Mouse (Mus musculus): ENCODE data around the gene Syn3.

The Syn3 gene

DNA sequence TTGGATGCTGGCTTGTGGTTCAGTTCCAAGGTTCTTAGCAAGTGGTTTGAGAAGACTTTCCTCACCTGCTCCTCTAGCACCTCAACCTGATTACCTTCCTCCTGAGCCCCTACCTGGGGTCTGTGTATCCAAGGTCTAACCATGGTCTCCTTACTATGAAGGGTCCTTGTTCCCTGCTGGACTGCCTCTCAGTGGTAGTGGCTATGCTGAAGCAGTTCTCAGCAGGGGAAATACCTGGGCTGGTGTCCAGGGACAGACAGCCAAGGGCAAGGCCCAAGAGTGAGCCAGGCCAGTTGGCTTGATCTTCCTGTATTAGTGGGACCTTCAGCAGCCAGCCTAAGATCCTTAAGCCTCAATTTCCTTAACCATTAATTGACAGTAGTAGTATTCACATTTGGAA, 294.8 kb downstream of the Syn3 start:
- no peak for DNase-seq (ENCODE audit: extremely low spot score)

DNA sequence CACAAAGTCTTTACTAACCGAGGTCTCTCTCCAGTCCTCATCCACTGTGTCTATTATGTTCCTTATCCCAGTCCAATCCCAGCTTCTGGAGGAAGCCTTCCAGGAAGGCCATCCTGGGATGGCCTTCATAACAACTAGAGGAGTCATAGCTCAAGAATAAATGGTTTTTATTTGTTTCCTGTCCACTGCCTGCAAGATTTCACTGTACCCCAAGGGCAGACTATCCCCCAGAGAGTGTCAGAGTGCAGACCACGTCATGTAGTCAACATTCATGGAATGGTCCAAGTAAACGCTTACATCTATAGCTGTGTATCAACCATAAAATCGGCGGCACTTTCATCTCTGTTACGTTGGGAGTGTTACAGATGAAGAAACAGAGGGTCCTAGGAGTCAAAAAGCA, 295.5 kb downstream of the Syn3 start:
- DNase-seq (ENCODE audit: extremely low spot score) = no peak

DNA sequence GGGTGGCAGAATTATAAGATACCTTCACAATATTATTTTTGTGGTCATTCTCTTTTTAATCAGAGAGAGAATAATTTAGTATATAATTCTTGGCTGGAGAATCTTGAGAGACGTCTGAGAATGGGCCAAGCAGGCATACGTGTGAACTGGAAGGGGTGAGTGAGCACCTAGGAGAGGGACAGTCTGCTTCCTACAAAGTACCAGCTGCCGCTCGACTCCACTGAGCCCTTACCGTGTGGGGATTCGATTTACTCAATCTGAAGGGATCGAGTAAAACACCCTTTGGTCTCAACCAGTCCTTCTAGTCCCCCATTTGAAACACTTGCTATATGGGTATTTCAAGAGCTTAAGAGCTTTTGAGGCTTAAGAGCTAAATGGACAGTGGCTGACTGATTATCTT, 296.9 kb downstream of the Syn3 start:
- DNase-seq (ENCODE audit: extremely low spot score) = no peak

DNA sequence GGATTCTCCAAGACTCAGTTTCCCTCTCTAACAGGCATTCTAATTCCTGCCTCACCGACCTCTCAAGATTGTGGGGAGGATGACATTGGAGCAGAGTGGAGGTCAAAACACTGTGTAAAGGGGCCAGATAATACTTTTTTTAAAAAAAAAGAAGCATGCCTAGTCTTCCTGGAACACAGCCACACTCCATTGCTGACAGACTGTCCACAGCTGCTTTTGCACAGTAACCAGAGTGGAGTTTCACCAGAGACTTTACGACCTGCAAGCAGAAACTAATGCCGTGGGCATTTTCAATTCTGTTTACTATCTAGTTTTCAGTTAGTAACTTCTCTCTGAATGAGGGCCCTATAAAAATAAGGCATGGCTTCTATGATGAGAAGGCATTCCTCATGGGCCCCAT, 297.7 kb downstream of the Syn3 start:
- DNase-seq (ENCODE audit: extremely low spot score) = no peak

DNA sequence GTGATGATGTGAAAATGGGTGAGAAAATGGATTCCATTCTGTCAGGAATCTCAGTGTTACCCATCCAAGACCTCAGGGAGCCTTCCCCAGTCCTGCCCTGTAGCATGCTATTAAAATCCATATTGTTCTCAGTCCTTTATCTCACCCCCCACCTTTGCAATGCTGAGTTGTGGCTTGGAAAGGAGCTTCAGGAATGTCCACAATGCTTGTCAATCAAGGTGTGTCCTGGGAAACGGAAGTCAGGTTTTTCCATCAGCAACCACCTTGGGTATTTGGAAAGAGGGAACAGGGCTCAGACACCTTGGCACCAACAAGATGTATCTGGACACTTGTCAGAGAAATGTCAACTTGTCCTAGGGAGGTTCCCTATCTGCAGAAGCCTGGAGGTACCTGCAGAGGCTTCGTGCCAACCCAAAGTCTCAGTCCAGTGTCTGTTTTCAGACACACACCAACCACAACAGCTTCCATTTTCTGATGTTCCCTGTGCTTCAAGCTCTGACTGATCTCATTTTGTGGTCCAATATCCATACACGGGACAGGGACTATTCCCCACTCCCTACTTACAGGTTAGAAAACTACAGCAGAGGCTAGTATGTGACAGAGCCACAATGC, 302.2 kb downstream of the Syn3 start:
- no peak for DNase-seq (ENCODE audit: extremely low spot score)

DNA sequence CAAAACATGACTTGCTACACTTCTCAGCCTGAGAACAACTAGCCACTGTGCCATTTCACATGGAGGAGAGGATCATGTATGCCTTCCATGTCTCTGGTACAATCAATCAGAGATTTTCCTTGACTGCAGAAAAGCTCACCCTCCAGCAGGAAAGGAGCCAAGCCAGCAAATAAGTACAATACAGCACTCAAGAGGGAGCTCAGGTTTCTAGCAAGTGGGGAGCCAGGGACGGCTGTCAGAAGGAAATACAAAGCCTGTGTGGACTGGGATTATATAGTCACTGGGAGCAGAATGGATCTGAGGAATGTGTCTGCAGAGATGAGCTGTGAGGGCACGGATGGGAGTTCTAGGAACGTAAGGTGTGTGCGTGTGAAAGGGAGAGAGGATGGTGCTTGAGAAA, 304.0 kb downstream of the Syn3 start:
- DNase-seq (ENCODE audit: extremely low spot score) = no peak

DNA sequence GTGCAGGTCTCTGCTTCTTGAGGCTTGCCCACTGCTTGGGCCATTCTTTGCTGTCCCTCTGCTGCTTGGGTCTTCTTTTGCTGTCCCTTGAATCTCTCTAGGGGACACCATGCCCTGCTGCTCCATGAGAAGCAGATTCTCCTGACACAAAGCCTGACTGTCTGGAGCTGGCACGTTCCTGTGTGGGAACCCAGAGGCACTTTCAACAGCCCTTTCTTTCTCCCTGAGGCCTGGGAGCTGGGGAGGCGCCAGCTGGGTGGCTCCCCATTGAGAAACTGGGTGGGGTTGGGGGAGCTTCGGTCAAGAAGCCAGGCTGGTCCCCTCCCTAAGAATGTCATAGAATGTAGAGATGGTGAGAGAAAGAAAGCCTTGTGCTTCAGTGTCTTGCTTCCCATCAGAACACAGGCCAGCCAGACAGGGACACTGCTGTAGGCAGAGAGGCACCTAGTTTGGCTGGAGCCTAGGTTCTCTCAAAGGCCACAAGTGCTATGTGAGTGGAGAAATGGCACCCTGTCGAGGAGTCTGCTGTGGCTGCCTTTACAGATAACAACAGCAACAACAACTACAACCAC, 304.7 kb downstream of the Syn3 start:
- no peak for DNase-seq (ENCODE audit: extremely low spot score)

DNA sequence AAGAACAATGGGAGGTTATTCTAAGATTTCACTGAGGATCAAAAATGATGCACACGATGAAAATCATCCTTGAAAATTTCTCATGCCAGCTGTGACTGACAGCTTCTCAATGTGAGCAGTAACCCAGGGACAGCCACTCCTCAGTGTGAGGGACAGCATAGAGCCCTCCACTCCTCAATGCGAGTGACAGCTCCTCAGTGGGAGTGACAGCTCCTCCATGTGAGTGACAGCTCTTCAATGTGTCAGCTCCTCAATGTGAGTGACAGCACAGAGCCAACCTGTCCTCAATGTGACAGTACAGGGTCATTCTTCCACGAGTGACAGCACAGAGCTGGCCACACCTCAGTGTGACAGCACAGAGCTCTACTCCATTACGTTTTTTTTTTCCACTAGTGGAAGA, 310.1 kb downstream of the Syn3 start:
- DNase-seq (ENCODE audit: extremely low spot score) = no peak

DNA sequence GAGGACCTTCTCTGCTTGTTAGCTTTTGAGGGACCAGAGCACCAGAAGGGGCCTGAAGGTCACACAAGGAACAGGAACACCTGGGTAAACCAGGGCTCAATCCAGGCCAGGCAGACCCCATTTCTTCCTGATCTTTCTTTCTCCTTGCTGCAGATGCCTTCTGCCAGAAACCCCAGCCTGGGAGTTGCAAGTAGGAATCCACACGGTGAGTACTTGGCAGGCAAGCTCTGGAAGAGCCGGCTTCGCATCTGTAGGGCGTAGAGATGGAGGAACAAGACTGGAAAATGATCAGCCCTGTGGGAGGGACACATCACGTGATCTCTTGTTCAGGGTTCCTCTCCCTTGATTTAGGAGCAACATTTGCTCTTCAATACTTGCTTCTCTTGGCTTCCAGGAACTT, 310.8 kb downstream of the Syn3 start:
- no peak for DNase-seq (ENCODE audit: extremely low spot score)

DNA sequence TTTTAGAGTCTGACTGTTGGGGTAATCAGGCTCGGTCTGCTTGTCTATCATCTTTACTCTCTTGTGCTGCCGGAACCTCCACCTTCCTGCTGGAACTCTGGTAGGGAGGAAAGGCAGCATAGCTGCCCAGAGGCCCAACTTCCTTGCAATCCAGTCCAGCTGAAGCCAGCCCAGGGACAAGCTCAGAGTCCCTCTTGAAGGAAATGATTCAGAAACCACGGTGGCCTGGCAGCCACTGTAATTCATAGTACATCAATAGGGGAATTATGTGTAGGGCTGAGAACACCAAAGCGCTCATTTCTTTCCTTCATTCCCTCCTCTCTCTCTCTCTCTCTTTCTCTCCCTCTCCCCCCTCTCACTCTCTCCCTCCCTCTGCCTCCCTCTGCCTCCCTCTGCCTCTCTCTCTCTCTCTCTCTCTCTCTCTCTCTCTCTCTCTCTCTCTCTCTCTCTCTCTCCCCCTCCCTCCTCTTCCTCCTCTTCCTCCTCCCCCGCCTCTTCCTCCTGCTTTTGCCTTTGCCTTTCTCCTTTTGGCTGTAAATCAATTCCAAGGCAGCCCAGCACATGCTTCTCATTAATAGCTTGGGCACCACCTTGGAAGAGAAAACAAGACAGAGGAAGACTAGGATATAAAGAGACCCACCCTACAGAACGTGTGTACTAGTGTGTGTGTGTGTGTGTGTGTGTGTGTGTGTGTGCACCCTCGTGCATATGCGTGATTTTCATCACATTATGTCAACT, 315.4 kb downstream of the Syn3 start:
- DNase-seq (ENCODE audit: extremely low spot score) = no peak

DNA sequence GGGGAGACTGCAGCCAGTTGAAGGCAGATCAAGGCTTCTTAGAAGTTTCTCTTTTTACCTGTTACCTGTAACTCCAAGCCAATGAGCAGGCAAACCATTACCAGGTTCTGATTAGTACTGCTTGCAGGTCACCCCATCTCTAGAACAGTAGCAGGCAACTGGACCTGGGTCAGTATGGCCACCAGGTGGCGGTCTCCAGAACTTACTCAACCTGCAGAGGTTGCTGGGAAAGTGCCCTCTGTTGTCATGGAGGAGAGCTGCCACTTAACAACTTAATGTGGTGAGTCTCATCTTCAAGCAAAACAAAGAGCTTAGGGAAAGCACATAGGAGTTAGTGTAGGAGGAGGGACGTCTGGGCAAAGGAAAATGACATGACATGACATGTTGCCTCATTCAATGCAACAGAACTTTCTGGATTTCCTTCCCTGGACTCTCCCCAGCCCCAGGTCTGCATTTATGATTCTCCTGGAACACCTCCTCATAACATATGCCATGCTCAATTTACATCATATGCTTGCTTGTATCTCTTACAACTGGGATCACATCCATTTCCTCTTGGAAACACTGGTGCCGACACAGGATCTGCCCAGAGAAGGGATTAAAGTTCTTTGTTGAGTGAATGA, 316.4 kb downstream of the Syn3 start:
- DNase-seq (ENCODE audit: extremely low spot score) = peak; percentile 38

DNA sequence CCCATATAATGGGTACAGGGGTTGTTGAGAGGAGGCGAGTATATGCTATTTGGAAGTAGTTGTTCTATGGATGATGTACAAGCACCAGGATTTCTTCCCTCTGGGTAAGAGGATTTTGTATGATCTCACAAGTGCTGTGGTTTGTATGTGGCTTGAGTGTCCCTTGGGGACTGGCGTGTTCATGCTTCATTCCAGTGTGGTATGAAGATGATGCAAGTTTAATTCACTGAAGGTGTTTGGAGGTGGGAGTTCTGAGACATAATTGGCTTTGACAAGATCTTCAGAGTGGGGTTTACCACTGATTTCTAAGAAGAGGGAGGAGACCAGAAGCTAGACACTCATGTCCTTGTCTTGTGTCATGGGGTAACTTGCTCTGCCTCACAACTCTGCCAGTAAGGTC, 322.3 kb downstream of the Syn3 start:
- DNase-seq (ENCODE audit: extremely low spot score) = no peak

DNA sequence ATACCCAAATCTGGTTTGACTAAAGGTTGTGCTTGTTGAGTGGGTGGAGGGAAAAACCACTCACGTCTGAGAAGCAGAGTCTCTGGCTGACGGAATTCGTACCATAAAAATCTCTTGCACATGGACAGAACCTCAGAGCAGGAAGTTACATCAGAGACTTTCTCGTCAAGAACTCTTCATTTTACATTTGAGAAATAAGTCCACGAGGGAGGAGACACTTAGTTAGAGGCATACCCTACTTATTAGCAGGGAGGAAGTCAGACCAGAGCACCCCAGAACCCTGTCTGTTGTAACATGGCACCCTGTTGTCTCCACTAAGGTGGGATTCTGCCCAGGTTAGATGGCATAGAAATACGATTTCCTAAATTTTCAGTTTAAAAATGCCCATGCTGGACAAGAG, 324.7 kb downstream of the Syn3 start:
- no peak for DNase-seq (ENCODE audit: extremely low spot score)

DNA sequence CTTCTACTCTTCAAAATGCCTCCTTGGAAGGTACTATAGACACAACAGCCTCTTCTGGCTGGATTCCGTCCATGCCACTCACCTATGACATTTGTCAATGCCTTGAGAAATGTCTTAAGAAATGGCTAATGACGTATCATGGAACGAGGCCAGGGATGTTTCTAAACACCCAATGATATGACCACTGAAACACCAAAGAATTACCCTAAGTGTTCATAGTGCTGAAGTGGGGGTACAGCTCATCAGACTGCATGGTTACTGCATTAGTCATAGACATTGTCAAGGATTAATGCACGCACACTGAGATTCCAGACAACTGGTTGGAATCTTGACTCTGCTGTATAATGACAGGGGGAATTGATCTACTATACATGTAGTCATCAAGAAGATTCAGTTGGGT, 325.4 kb downstream of the Syn3 start:
- no peak for DNase-seq (ENCODE audit: extremely low spot score)

DNA sequence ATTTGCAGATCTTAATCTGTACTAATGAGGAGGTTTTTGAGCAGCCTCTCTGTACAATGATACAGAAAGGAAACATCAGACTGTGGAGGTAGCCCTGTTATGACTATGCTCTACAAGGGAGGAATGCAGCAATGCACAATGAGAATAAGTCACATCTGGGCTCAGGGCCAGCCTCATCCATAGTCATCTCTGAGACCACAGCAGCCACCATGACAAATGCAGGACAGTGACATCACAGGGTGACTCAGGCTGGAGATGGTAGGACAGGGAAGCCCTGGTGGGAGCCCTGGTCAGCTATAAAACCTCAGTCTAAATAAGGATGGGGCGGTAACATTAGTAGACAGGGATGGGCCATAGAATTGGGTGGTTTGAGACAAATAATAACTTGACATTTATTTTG, 327.4 kb downstream of the Syn3 start:
- no peak for DNase-seq (ENCODE audit: extremely low spot score)

DNA sequence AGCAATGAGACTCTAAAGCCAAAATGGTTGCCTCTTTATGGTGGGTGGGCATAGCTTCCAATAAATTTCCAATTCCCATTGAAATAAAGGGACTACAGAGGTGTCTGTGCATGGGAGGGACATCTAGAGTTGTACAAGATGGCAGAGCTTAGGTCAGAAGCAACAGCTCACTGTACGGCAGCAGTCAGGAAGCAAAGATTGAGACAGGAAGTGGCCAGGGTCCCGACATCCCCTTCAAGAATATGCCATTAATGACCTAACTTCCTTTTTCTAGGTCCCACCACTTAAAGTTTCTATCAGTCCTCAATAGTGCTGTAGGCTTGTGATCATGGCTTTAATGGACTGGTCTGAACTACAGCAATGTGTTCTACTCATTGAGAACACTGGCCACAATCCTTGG, 330.6 kb downstream of the Syn3 start:
- DNase-seq (ENCODE audit: extremely low spot score) = no peak

DNA sequence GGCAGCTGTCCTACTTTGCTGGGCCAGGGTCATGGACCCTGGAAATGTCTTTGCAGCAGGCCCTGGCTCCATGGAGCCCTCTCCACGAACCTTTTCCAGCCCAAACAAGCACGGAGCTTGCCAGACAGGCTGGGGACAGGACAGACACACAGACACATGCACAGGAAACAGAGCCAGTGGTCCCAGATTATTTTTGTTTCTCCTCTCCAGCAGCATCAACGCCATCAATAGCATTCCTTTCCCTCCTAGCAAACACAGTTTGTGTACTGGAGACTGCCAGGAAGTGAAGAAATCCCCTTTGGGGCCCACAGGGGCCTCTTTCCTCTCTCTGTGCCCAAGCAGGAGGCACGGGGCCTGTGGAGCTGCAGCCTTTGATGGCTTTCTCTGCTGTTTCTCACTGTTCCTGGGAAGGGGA, 331.8 kb downstream of the Syn3 start:
- DNase-seq (ENCODE audit: extremely low spot score) = peak; percentile 34

DNA sequence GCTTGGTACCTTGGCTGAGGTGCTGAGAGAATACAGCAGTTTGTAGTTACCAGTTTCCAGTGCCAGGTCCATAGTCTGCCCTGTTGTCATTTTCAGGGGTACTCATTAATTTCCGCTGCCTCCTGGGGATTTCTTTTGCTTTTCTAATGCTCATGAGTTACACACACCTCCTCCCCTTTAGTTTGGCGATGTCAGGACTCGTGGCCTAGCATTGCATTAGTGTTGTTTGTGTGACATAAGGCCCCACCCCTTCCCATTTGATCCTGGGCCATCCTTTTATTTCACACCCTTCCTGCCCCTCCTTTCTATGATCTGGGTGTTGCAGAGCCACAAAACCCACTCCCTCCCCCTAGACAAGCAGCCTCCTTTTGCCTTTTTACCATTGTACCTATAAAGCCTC, 334.6 kb downstream of the Syn3 start:
- no peak for DNase-seq (ENCODE audit: extremely low spot score)

DNA sequence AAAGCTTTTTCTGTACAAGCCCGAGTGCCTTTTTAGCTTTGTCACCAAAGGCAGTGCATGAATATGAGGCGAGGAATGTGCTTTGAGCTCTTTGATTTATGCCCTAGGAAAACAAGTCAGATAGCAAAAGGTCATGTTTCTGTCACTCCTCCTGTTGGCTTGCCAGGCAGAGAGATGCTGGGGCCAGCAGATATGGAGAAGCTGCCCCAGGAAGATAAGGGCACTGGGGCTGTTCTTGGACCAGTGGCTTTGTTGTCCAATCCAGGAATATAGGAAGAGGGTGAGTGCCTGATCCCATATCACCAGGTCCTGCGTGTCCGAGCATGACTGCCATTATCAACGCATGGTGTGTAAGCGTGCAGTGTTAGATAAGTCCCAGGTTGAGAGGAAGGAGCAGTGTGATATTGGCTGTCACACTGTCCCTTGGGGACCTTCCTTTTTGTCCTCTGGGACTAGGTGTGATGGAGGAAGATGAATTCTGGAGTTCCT, 336.9 kb downstream of the Syn3 start:
- DNase-seq (ENCODE audit: extremely low spot score) = no peak

DNA sequence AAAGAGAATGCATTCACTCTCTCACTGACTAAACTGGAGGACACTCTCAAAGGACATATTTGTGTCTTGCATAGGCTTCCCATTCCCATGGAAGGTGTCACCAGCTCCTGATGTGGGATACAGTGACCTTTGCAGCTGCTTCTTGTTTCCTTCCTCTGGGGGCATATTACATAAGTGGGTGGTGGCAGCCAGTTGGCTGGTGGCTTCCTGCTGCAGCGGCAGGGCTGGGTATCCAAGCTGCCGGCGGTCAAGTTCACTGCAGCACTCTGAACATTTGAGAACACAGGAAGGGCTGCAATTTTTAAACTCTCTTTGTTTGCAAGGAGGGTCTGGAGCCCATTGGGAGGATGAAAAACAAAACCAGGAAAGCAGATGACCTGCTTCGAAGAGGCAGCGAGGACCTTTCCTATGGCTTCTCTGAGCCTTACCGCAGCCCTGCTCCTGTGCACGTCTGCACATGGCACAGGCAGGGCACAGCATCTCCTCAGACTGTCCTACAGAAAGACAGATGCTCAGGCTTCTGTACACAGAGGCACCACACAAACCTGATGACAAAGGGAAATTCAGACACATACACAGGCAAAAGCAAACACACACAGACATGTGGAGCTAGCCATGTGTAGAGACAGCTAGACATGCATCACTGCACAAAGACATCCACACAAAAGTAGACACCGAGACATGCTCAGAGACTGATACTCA, 340.3 kb downstream of the Syn3 start:
- no peak for DNase-seq (ENCODE audit: extremely low spot score)

DNA sequence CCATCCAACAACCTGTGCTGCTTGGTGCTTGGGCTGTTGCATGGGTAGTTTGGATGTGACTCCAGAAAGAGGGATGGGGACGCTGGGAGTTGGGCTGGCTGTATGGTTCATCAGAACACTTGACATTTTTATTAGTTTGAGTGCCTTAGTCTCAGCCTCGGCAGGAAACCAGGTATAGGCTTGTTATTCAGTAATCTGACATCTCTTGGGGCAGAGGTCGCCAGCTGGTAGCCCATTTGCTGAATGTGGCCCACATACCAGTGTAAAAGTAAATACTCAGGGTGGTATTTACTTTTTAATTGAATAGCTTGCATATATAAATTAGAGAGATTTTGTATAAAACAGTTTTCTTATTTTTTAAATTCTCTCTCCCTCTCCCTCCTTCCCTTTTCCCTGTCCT, 343.4 kb downstream of the Syn3 start:
- DNase-seq (ENCODE audit: extremely low spot score) = no peak

DNA sequence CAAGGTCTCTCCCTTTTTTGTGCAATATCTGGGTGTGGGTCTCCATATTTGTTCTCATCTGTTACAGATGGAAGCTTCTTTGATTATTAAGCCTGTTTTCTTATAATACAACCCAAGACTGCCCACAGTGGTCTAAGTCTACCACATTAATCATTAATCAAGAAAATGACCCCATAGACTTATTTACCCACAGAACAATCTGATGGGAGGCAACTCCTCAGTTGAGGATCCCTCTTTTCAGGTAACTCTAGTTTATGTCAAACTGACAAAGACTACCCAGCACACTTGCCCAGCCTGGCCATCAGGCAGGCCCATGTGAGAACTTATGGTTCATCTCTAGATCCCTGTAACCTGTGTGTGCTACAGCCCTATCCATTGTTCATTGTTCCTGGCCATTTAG, 345.5 kb downstream of the Syn3 start:
- DNase-seq (ENCODE audit: extremely low spot score) = no peak
